Mouse (Mus musculus): ENCODE data around the gene Ube4b.

DNA sequence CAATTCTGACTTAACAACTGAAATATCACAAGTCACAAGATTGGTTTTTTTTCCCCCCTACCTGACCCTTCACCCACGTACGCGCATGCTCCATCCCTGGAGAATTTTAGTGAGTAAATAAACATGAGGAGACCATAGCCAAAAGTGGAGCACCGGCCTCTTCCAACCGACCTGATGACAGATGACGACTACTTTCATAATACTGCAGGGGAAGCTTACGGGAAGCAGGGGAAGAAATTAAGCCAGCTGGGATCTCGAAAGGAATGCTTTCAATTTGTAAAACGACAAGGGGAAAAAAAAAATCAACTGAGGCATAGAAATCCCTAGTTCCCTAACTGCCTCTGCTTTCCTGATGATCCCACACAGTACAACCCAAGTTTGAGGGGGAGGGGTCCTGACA, 1.8 kb downstream of the Ube4b start:
- TF ChIP-seq POLR2A (IDR thresholded peaks at IDR 0.05; ENCODE audit: control insufficient read depth, extremely low read depth, insufficient read depth, low read length, poor library complexity) (no peak), CTCF (IDR thresholded peaks at IDR 0.05; ENCODE audit: borderline replicate concordance, control insufficient read depth, extremely low read depth, insufficient read depth, low read length, poor library complexity) (no peak)

Data from thymus, adult 2 months (tissue).